Mouse (Mus musculus) embryonic fibroblast, embryonic 13.5 days (primary cell): Measurements from ENCODE around the gene Rfc1.

Source experiments
- CTCF ChIP-seq: IDR thresholded peaks from 2 replicates; pipeline ENCODE4 v1.5.1; 2011; ENCODE audit warnings: mild to moderate bottlenecking, control low read depth, low read length, moderate library complexity, borderline replicate concordance; ENCODE audit not compliant: insufficient read depth
- POLR2A ChIP-seq: IDR thresholded peaks from 2 replicates; pipeline ENCODE4 v1.6.1; 2011; ENCODE audit warnings: low read depth, mild to moderate bottlenecking, control low read depth, low read length, moderate library complexity

DNA sequence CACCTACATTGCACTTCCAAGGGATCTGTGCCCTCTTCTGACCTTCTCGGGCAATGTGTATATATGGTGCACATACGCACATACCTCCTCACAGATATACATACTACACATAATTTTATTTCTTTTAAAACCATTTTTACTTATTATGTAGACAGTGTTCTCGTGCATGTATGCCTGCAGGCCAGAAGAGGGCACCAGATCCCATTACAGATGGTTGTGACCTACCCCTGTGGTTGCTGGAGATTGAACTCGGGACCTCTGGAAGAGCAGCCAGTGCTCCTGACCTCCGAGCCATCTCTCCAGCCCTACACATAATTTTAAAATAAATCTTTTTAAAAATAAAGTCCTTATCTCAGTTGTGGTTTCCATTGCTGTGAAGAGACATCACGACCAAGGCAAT lies 2.9 kb upstream of the Rfc1 start:
- TF ChIP-seq CTCF (no peak; the same call in 1 of the 2 replicates), POLR2A (no peak)
